8 mouse cellular contexts compared by ENCODE assay signal in genomic region chr4:45489141-45490035, GRCm38 (mm10). TPM values are rescaled to one million over a fixed set of nuclear protein-coding genes. Genes with fewer than 3 reads are reported as not detected.
DNase-seq lines count a peak whose midpoint lies in the region; ATAC-seq and TF ChIP-seq lines count a peak whose summit lies in the region.

No protein-coding gene starts in this region.

- TF ChIP-seq EP300 in liver, postnatal 0 days (IDR thresholded peaks at IDR 0.05; ENCODE audit: low read depth): peak; percentile 16; the same call in 1 of the 2 replicates

- H3K4me3 ChIP-seq in intestine, embryonic 16.5 days (ENCODE audit: low read length): no peak overlapping the region
- no peak overlapping the region for H3K4me3 ChIP-seq in liver, postnatal 0 days (ENCODE audit: low read depth, low read length)
- H3K4me3 ChIP-seq in neural tube, embryonic 13.5 days: no peak overlapping the region

- ATAC-seq in intestine, embryonic 16.5 days: peak; percentile 57
- ATAC-seq in liver, postnatal 0 days: peak; percentile 50
- peak; percentile 4; the same call in 1 of the 2 replicates for ATAC-seq in neural tube, embryonic 13.5 days (ENCODE audit: low read depth)
- no peak for ATAC-seq in megakaryocyte-erythroid progenitor cell, adult 5-6 weeks (replicated peaks; ENCODE audit: low FRiP score, low TSS enrichment, poor library complexity, severe bottlenecking)

- H3K36me3 ChIP-seq in intestine, embryonic 16.5 days (ENCODE audit: control insufficient read depth, insufficient read depth, low read length): no peaks in the 10 kb centered on the region
- H3K36me3 ChIP-seq in liver, postnatal 0 days (replicated peaks; ENCODE audit: insufficient read depth, low read length): 0 out of 2 replicates have a peak, but pooled peaks cover 4% of the 10 kb centered on the region
- H3K36me3 ChIP-seq in neural tube, embryonic 13.5 days: no peaks in the 10 kb centered on the region

- H3K9ac ChIP-seq in intestine, embryonic 16.5 days (ENCODE audit: low read depth, low read length): peak overlapping the region; percentile 56
- H3K9ac ChIP-seq in liver, postnatal 0 days (replicated peaks): no peak overlapping the region
- no peak overlapping the region for H3K9ac ChIP-seq in neural tube, embryonic 13.5 days

- peak; percentile 77 for DNase-seq in layer of hippocampus, adult 9-11 months
- no peak for DNase-seq in layer of hippocampus, adult 18-20 months (ENCODE audit: low spot score in 2 of 2)
- peak; percentile 58 to 73 for DNase-seq in cerebellum, postnatal 14 days
- peak; percentile 69 to 79 for DNase-seq in gastrocnemius, postnatal 4 days (ENCODE audit: low spot score in 2 of 2)
- peak; percentile 77 for DNase-seq in liver, postnatal 0 days

- H3K9me3 ChIP-seq in intestine, embryonic 16.5 days (ENCODE audit: control insufficient read depth, low read length): no peaks in the 10 kb centered on the region
- no peaks in the 10 kb centered on the region for H3K9me3 ChIP-seq in liver, postnatal 0 days (ENCODE audit: low read length)
- H3K9me3 ChIP-seq in neural tube, embryonic 13.5 days: no peaks in the 10 kb centered on the region

- H3K27me3 ChIP-seq in intestine, embryonic 16.5 days (replicated peaks; ENCODE audit: control insufficient read depth, insufficient read depth, low read length): no peaks in the 10 kb centered on the region
- H3K27me3 ChIP-seq in liver, postnatal 0 days (ENCODE audit: insufficient read depth, low read length): no peaks in the 10 kb centered on the region
- peaks cover 13% of the 10 kb centered on the region for H3K27me3 ChIP-seq in neural tube, embryonic 13.5 days

- H3K27ac ChIP-seq in intestine, embryonic 16.5 days (ENCODE audit: low read length): peak overlapping the region; percentile 86
- H3K27ac ChIP-seq in liver, postnatal 0 days (ENCODE audit: low read depth): peak overlapping the region; percentile 82
- peak overlapping the region; percentile 70 for H3K27ac ChIP-seq in neural tube, embryonic 13.5 days (replicated peaks)

- H3K4me2 ChIP-seq in intestine, embryonic 16.5 days (ENCODE audit: low read depth, low read length): peak overlapping the region; percentile 7; the same call in 1 of the 2 replicates
- H3K4me2 ChIP-seq in liver, postnatal 0 days (ENCODE audit: low read depth, low read length): peak overlapping the region; percentile 20; the same call in 1 of the 2 replicates
- 0 out of 2 replicates have a peak overlapping the region, but pooled peaks have one; percentile 3 for H3K4me2 ChIP-seq in neural tube, embryonic 13.5 days

- no peak for TF ChIP-seq CTCF in liver, postnatal 0 days (IDR thresholded peaks at IDR 0.05; ENCODE audit: low read depth)

- 33% methylated on average over 18 of the region's 18 CpGs for WGBS in intestine, embryonic 16.5 days
- 52% methylated on average over 18 of the region's 18 CpGs for WGBS in liver, postnatal 0 days (ENCODE audit: insufficient replicate concordance)
- WGBS in neural tube, embryonic 13.5 days: 23% methylated on average over 18 of the region's 18 CpGs

- H3K4me1 ChIP-seq in intestine, embryonic 16.5 days (ENCODE audit: control insufficient read depth, insufficient read depth, low read length): peaks cover 75% of the 10 kb centered on the region
- H3K4me1 ChIP-seq in liver, postnatal 0 days (ENCODE audit: insufficient read depth): peaks cover 71% of the 10 kb centered on the region
- H3K4me1 ChIP-seq in neural tube, embryonic 13.5 days (replicated peaks): peaks cover 78% of the 10 kb centered on the region

RNA-seq across cellular contexts. Expression of gene Shb, which starts 42.9 kb away (rescaled TPM):
- total RNA-seq in layer of hippocampus, adult 18-20 months (2021): 10 to 100 TPM; 13.2 to 16.5 TPM
- 10 to 100 TPM; 16.8 to 23.5 TPM for total RNA-seq in gastrocnemius, postnatal 4 days (2021)
- 1.5 and 2.7 TPM in 2 replicates for polyA plus RNA-seq in intestine, embryonic 16.5 days (2015; fragmentation: Nextera tagmentation; extraction: Ambion mirVana)
- 2.5 and 3.2 TPM in 2 replicates for polyA plus RNA-seq in liver, postnatal 0 days (2015; fragmentation: Nextera tagmentation; extraction: Ambion mirVana)
- 4.0 and 4.2 TPM in 2 replicates for polyA plus RNA-seq in neural tube, embryonic 13.5 days (2015; fragmentation: Nextera tagmentation; extraction: Ambion mirVana)
- total RNA-seq in megakaryocyte-erythroid progenitor cell, adult 5-6 weeks (2014; fragmentation: Nextera tagmentation): 3.3 and 7.8 TPM in 2 replicates
- total RNA-seq in megakaryocyte-erythroid progenitor cell, adult 5-6 weeks (2017): 0.50 and 8.9 TPM in 2 replicates

Comparison
In these comparisons a context has a peak if more than half of its experiments do, and no peak if none do; other contexts are left out.
1. DNase-seq: peak in layer of hippocampus, adult 9-11 months (single experiment), cerebellum, postnatal 14 days (2 of 2), gastrocnemius, postnatal 4 days (2 of 2) and liver, postnatal 0 days (single experiment); none in layer of hippocampus, adult 18-20 months (0 of 2).
2. Peak in every context shown above with its lines, with median percentiles within 50 percentile points of each other: H3K27ac ChIP-seq and H3K4me2 ChIP-seq.